Mouse (Mus musculus) liver, embryonic 11.5 days (tissue): ENCODE measurements around the gene Sidt2. TPM values are rescaled to one million over a fixed set of nuclear protein-coding genes. Genes with fewer than 3 reads are reported as not detected.
A peak's percentile ranks its signal among the peaks of the same experiment; 100 is the strongest.

Source experiments
- ATAC-seq: fragments of 200-750 bp; cut with Nextera tagmentation; replicated peaks from 2 replicates; pipeline ENCODE4 v1.8.0; 2017; ENCODE audit warnings: moderate number of reproducible peaks, mild to moderate bottlenecking, moderate TSS enrichment, moderate library complexity; ENCODE audit not compliant: low FRiP score
- DNase-seq: peaks from one replicate; pipeline ENCODE4 v3.0.0-alpha.2; 2017; ENCODE audit warnings: low spot score
- H3K27ac ChIP-seq: fragments of 300-500 bp; sonication (generic); 2 replicates; pipeline ENCODE4 v1.5.1; 2014; ENCODE audit warnings: mild to moderate bottlenecking, low read depth, low read length, control low read depth
- H3K27me3 ChIP-seq: fragments of 300-500 bp; sonication (generic); replicated peaks from 2 replicates; pipeline ENCODE4 v1.6.1; 2014; ENCODE audit warnings: low read length, mixed read lengths; ENCODE audit not compliant: control insufficient read depth, insufficient read depth
- H3K36me3 ChIP-seq: fragments of 300-500 bp; sonication (generic); 2 replicates; pipeline ENCODE4 v1.6.1; 2014; ENCODE audit warnings: mild to moderate bottlenecking, low read length, moderate library complexity, mixed read lengths; ENCODE audit not compliant: control insufficient read depth, insufficient read depth
- H3K4me1 ChIP-seq: fragments of 300-500 bp; sonication (generic); replicated peaks from 2 replicates; pipeline ENCODE4 v1.6.1; 2014; ENCODE audit warnings: low read length, mixed read lengths; ENCODE audit not compliant: control insufficient read depth, insufficient read depth
- H3K4me2 ChIP-seq: fragments of 300-500 bp; sonication (generic); 2 replicates; pipeline ENCODE4 v1.6.1; 2014; ENCODE audit warnings: mild to moderate bottlenecking, control low read depth, moderate library complexity
- H3K4me3 ChIP-seq: fragments of 300-500 bp; sonication (generic); 2 replicates; pipeline ENCODE4 v1.5.1; 2014; ENCODE audit warnings: low read depth, low read length, control low read depth
- H3K9ac ChIP-seq: fragments of 300-500 bp; sonication (generic); 2 replicates; pipeline ENCODE4 v1.6.1; 2014; ENCODE audit warnings: low read depth, low read length, control low read depth
- H3K9me3 ChIP-seq: fragments of 300-500 bp; sonication (generic); 2 replicates; pipeline ENCODE4 v1.6.1; 2016; ENCODE audit warnings: low read length, inconsistent platforms, mixed read lengths; ENCODE audit not compliant: control insufficient read depth
- WGBS: fragments of 180-500 bp; shearing (Covaris S2); extraction: QIAGEN DNeasy Blood & Tissue Kit; methylation state at CpG from one replicate; pipeline ENCODE4 v1.1.7; 2014; 5-methylcytosine and 5-hydroxymethylcytosine counted together
- polyA plus RNA-seq: library from polyadenylated mRNA; unstranded; fragments of >200 nt; fragmentation: Nextera tagmentation; extraction: Ambion mirVana; gene quantifications from 2 replicates; pipeline ENCODE4 v1.2.1, GENCODE M21; 2014

Sidt2 gene
- polyA plus RNA-seq, 1 experiment from 2014 or later: 34.1 TPM

GRCm38 (mm10) chr9:45935628-45936210 is 19.3 kb downstream of the Sidt2 start, which contains the start of gene Tagln:
TSS of gene Tagln (minus strand) at chr9:45936058.
- ATAC-seq: no peak
- 17% methylated on average over 21 of the region's 21 CpGs for WGBS

GRCm38 (mm10) chr9:45932571-45933415 is 22.3 kb downstream of the Sidt2 start:
- peaks cover 2% of the 10 kb centered on the region; the same call in 1 of the 2 replicates for H3K27me3 ChIP-seq
- H3K36me3 ChIP-seq: peaks cover 14% of the 10 kb centered on the region; the same call in 1 of the 2 replicates
- H3K9me3 ChIP-seq: no peaks in the 10 kb centered on the region
- no peak overlapping the region; the same call in 1 of the 2 replicates for H3K9ac ChIP-seq
- no peak overlapping the region for H3K4me3 ChIP-seq
- 64% methylated on average over 11 of the region's 11 CpGs for WGBS
- peak overlapping the region; percentile 40 for H3K27ac ChIP-seq
- no peaks in the 10 kb centered on the region for H3K4me1 ChIP-seq
- ATAC-seq: no peak
- peak overlapping the region; percentile 28; the same call in 1 of the 2 replicates for H3K4me2 ChIP-seq
- no peak for DNase-seq

More at GRCm38 (mm10) chr9:45935628-45936210, 19.3 kb downstream of the Sidt2 start, which contains the start of gene Tagln:
- Histone ChIP-seq H3K27ac (no peak within 1 kb of the TSS), H3K9me3 (no peaks in the 10 kb centered on the region), H3K4me2 (peak within 1 kb of the TSS; percentile 52), H3K4me1 (no peaks in the 10 kb centered on the region), H3K4me3 (peak within 1 kb of the TSS; percentile 18; the same call in 1 of the 2 replicates), H3K36me3 (peaks cover 18% of the 10 kb centered on the region), H3K9ac (no peak within 1 kb of the TSS), H3K27me3 (peaks cover 2% of the 10 kb centered on the region; the same call in 1 of the 2 replicates)
- DNase-seq: no peak

- no peak overlapping the region for H3K4me2 ChIP-seq
- no peaks in the 10 kb centered on the region for H3K4me1 ChIP-seq
- H3K9me3 ChIP-seq: no peaks in the 10 kb centered on the region
- no peak overlapping the region for H3K4me3 ChIP-seq
- H3K9ac ChIP-seq: no peak overlapping the region
- peak overlapping the region; percentile 40 for H3K27ac ChIP-seq
- 68% methylated on average over 1 of the region's 1 CpGs for WGBS
- peaks cover 2% of the 10 kb centered on the region; the same call in 1 of the 2 replicates for H3K27me3 ChIP-seq
- no peak for ATAC-seq
- peaks cover 20% of the 10 kb centered on the region; the same call in 1 of the 2 replicates for H3K36me3 ChIP-seq
- no peak for DNase-seq
These were observed 23.1 kb downstream of the Sidt2 start for GRCm38 (mm10) chr9:45931958-45932357.

GRCm38 (mm10) chr9:45929285-45929684 is 25.8 kb downstream of the Sidt2 start:
- Histone ChIP-seq H3K36me3 (peaks cover 26% of the 10 kb centered on the region; the same call in 1 of the 2 replicates), H3K27me3 (no peaks in the 10 kb centered on the region), H3K9ac (no peak overlapping the region), H3K4me2 (no peak overlapping the region), H3K4me3 (no peak overlapping the region), H3K27ac (no peak overlapping the region), H3K9me3 (no peaks in the 10 kb centered on the region), H3K4me1 (no peaks in the 10 kb centered on the region)
- DNase-seq (no peak), ATAC-seq (no peak)
- 84% methylated on average over 5 of the region's 5 CpGs for WGBS

GRCm38 (mm10) chr9:45919895-45920294 is 35.2 kb downstream of the Sidt2 start:
- Histone ChIP-seq H3K4me1 (no peaks in the 10 kb centered on the region), H3K4me2 (no peak overlapping the region), H3K4me3 (no peak overlapping the region), H3K27me3 (no peaks in the 10 kb centered on the region), H3K9ac (no peak overlapping the region), H3K27ac (no peak overlapping the region), H3K9me3 (no peaks in the 10 kb centered on the region), H3K36me3 (peaks cover 10% of the 10 kb centered on the region)
- WGBS: 65% methylated on average over 1 of the region's 1 CpGs
- DNase-seq: no peak
- no peak for ATAC-seq

- no peak for DNase-seq
- Histone ChIP-seq H3K9me3 (no peaks in the 10 kb centered on the region), H3K27me3 (no peaks in the 10 kb centered on the region), H3K4me3 (no peak overlapping the region), H3K9ac (no peak overlapping the region), H3K4me1 (no peaks in the 10 kb centered on the region), H3K27ac (no peak overlapping the region), H3K4me2 (no peak overlapping the region), H3K36me3 (peaks cover 14% of the 10 kb centered on the region)
- no peak for ATAC-seq
- 80% methylated on average over 5 of the region's 5 CpGs for whole genome bisulfite sequencing
These were observed 37.8 kb downstream of the Sidt2 start for GRCm38 (mm10) chr9:45917041-45917934.

- WGBS: 92% methylated on average over 2 of the region's 2 CpGs
- Histone ChIP-seq H3K27me3 (no peaks in the 10 kb centered on the region), H3K36me3 (peaks cover 16% of the 10 kb centered on the region), H3K4me3 (no peak overlapping the region), H3K27ac (no peak overlapping the region), H3K4me2 (no peak overlapping the region), H3K9ac (no peak overlapping the region), H3K9me3 (no peaks in the 10 kb centered on the region), H3K4me1 (no peaks in the 10 kb centered on the region)
- ATAC-seq (no peak), DNase-seq (no peak)
These were observed 39.4 kb downstream of the Sidt2 start for GRCm38 (mm10) chr9:45915659-45916058.

- DNase-seq: no peak
- H3K9me3 ChIP-seq: no peaks in the 10 kb centered on the region
- H3K9ac ChIP-seq: no peak overlapping the region
These were observed 43.4 kb downstream of the Sidt2 start for GRCm38 (mm10) chr9:45911673-45912072.

More at GRCm38 (mm10) chr9:45911673-45912072, 43.4 kb downstream of the Sidt2 start:
- Histone ChIP-seq H3K4me1 (peaks cover 8% of the 10 kb centered on the region), H3K4me3 (no peak overlapping the region), H3K27me3 (no peaks in the 10 kb centered on the region), H3K4me2 (no peak overlapping the region), H3K27ac (no peak overlapping the region), H3K36me3 (peaks cover 15% of the 10 kb centered on the region; the same call in 1 of the 2 replicates)
- 60% methylated on average over 1 of the region's 1 CpGs for WGBS
- no peak for ATAC-seq
